Mouse (Mus musculus) gastrocnemius, postnatal 14 days (tissue): Measurements from ENCODE around the gene Prkaca. TPM values are rescaled to one million over a fixed set of nuclear protein-coding genes. Genes with fewer than 3 reads are reported as not detected.
A peak's percentile ranks its signal among the peaks of the same experiment; 100 is the strongest.

ENCODE experiments used
- DNase-seq: peaks from one replicate; pipeline ENCODE4 v3.0.0; 2021; ENCODE audit warnings: mixed read lengths
- intact Hi-C: fragments of 180-260 bp; cut with DNase I; formaldehyde crosslinking; loops from one replicate; pipeline ENCODE4 v1.15.1; 2025; ENCODE audit warnings: low total_unique reads
- long read RNA-seq, 2 experiments: library from polyadenylated mRNA; stranded (forward); transcript quantifications; one replicate each; pipeline ENCODE4 v2.0.0; 2021
- total RNA-seq, 2 experiments: library from RNA; stranded (reverse); gene quantifications; 2 replicates each; pipeline ENCODE4 v1.2.3; 2021

The Prkaca gene
- 100 to 1,000 TPM; 319 to 324 TPM for total RNA-seq
- long read RNA-seq, experiment 1, transcript Prkaca-201 (10 exons, 2,276 nt): major isoform, 654 of 702 reads
- long read RNA-seq, experiment 1, partial matches to known transcripts: 29 of 702 reads
- long read RNA-seq, experiment 1, other reads (novel, unspliced or antisense): 19 of 702 reads
- long read RNA-seq, experiment 2, transcript Prkaca-201 (10 exons, 2,276 nt): major isoform, 681 of 723 reads
- long read RNA-seq, experiment 2, partial matches to known transcripts: 25 of 723 reads
- long read RNA-seq, experiment 2, other reads (novel, unspliced or antisense): 17 of 723 reads

DNA sequence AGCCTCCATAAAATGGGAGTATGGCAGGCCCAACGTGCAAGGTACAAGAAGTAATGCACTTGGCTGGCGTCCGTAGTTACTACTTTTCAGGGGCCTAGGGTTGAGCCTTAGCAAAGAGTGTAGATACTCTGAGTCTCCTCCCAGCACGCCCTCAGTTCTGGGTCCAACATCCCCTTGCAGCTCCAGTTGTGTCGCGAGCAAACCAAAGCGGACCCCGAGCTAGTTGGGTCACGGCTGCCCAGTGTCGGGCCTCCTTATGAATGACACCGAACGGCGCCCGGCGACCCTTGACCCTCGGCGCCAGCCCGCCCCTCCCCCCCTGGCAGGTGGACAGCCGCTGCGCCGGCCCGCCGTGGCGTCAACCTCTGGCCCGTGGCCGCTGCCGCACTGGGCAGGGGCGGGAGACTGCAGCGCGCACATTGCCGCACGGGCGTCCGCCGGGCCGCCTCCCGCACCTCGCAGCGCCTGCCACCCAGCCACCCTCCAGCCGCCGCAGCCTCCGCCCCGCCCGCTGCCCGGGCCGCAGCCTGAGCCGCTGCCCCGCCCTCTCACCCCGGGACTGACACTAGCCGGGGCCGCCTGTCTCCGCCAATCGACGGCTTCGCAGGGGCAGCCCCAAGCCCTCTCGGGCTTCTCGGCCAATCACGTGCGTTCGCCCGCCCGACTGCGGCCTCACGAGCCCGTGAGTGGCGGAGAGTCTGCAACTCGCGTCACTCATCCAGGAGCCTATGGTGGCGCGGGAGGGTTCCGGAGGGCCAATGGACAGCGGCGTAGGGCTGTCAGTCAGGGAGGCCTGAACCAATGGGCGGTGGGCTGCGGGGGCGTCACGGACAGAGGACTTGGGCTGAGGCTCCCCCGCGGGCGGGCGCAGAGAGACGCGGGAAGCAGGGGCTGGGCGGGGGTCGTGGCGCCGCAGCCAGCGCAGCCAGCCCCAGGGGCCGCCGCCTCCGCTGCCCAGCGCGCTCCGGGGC is at the start of gene Prkaca:
Gene Prkaca (plus strand): TSS at position 844 of the 971 bp plus-strand sequence.
- intact Hi-C loops: no loop called here
- peak; percentile 99 for DNase-seq

DNA sequence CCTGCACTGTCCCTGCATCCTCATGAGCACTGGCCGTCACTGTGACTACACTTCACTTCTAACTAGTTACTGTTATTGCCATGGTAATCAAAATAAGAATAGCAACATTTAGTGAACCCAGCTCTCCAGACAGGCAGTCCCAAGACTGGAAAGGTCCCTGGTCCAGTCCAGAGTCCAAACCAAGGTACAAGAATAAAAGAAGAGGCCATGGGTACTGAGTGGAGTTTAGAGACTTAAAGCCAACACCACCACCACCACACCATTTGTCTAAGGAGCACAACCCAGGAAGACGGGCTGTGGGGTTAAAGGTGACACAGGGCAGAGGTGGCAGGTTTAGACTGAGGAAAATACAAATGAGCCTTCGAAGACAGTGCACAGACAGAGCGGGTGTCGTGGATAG is 48.2 kb upstream of the Prkaca start:
- peak; percentile 1 for DNase-seq
- intact Hi-C loops: no loop called here

- intact Hi-C loops: no loop called here
- DNase-seq: peak; percentile 7
Observed at GRCm38 (mm10) chr8:83926266-83926665, 46.5 kb upstream of the Prkaca start.

- no peak for DNase-seq
- intact Hi-C loops: no loop called here
Observed at GRCm38 (mm10) chr8:83934222-83934621, 38.6 kb upstream of the Prkaca start.

DNA sequence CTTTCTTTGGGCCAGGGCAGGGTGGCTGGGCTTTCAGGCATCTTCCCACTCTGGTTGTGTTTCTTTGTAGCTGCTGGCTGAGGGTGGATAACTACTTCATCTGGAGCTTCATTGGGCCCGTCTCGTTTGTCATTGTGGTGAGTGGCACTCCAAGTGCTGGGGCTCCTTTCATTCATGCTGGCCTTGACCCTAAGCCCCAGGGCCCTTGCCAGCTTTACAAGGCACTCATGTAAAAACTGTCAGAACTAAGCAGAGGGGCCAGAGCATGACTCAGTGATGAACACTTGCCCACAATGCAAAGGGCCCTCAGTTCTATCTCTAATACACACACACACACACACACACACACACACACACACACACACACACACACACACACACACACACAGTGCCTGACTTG is 37.8 kb upstream of the Prkaca start:
- no peak for DNase-seq

GRCm38 (mm10) chr8:83935435-83935834 is 37.4 kb upstream of the Prkaca start:
- intact Hi-C loops: no loop called here
- no peak for DNase-seq

More for the DNA sequence above, 37.8 kb upstream of the Prkaca start:
- intact Hi-C loops: no loop called here

DNA sequence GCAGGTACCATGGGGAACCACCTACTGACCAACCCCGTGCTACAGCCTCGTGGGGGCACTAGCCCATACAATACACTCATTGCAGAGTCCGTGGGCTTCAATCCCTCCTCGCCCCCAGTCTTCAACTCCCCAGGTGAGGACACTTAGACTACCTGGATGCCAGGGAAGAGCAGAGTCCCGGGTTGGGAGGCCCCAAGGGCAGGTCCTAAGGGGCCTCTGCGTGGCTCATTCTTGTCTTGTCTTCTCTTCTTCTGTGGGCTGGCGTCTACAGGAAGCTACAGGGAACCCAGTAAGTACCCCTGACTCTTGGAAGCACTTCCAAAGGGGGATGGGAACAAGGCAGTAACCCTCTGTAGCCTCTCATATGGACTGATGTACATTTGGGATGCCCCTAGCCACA is 35.1 kb upstream of the Prkaca start:
- intact Hi-C loops: no loop called here
- no peak for DNase-seq

GRCm38 (mm10) chr8:83938330-83938729 is 34.5 kb upstream of the Prkaca start:
- no peak for DNase-seq
- intact Hi-C loops: no loop called here

DNA sequence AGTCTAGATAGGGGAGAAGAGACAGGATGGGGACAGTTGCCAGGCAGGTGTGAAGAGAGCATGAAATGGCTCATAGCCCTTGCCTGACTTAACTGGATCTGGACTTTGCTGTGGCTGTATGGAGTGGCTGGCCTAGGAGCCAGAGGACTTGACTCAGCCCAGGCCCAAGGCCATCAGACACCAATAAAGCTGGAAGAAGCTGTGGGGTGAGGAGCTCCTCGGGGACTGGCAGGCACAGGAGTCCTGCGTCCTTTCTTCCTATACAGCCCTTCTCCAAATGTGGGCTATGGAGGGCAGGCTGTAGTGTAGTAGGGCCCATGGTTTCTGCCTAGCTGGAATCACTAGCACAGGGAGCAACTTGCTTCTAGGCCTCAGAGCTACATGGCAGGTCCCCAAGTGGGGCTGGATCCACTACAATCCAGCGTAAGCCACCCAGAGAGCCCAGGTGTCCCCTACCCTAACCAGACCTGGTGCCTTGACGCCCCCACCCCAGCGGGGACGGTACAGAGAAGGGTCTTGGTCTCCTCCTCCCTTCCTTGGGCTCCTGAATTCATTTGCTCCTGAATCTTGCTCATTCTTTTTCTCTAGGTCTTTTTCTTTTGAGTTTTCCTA is 31.6 kb upstream of the Prkaca start:
- intact Hi-C loops: no loop called here
- no peak for DNase-seq

- intact Hi-C loops: no loop called here
- no peak for DNase-seq
Observed at GRCm38 (mm10) chr8:83942446-83942845, 30.3 kb upstream of the Prkaca start.

GRCm38 (mm10) chr8:83945540-83945939 is 27.3 kb upstream of the Prkaca start:
- intact Hi-C loops: no loop called here
- no peak for DNase-seq

- intact Hi-C loops: no loop called here
- no peak for DNase-seq
Observed at GRCm38 (mm10) chr8:83954749-83955105, 18.1 kb upstream of the Prkaca start.

- DNase-seq: peak; percentile 98
- intact Hi-C loops: no loop called here
Observed at GRCm38 (mm10) chr8:83955106-83955957, 17.5 kb upstream of the Prkaca start, which contains the start of the genes Gm10644 and Asf1b. TSS of gene Gm10644 (minus strand) at chr8:83955205. TSS of gene Asf1b (plus strand) at chr8:83955507.

DNA sequence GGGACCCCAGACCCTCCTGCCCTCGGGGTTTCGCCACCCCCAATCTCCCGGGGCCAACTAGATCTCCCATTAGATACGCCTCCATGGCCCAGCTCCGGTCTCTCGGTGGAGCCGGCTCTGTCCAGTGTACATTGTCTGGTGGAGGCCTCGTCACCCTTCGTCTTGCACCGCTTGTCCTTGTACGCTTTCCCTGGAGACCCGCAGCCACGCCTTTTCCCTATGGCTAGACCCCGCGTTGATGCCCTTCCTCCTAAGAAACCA is 16.9 kb upstream of the Prkaca start:
- no peak for DNase-seq
- intact Hi-C loops: no loop called here

DNA sequence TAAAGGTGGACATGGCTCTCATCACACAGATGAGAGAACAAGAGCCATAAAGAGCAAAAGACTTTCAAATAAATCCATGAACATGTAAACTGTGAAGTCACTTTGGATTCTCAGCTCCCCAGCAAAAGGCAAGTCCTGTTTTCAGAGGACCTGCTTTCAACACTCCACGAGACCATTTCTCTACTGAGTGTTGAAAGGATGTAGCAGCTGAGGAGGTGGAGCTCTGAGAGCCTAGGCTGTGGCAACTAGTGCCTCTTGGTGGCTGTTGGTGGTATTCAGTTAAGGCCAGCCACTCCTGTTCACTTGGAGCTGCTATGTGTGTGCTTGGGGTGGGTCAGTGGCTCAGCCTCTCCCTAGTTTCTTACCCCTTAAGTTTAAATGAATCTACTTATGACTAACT is 16.0 kb upstream of the Prkaca start:
- intact Hi-C loops: no loop called here
- no peak for DNase-seq

DNA sequence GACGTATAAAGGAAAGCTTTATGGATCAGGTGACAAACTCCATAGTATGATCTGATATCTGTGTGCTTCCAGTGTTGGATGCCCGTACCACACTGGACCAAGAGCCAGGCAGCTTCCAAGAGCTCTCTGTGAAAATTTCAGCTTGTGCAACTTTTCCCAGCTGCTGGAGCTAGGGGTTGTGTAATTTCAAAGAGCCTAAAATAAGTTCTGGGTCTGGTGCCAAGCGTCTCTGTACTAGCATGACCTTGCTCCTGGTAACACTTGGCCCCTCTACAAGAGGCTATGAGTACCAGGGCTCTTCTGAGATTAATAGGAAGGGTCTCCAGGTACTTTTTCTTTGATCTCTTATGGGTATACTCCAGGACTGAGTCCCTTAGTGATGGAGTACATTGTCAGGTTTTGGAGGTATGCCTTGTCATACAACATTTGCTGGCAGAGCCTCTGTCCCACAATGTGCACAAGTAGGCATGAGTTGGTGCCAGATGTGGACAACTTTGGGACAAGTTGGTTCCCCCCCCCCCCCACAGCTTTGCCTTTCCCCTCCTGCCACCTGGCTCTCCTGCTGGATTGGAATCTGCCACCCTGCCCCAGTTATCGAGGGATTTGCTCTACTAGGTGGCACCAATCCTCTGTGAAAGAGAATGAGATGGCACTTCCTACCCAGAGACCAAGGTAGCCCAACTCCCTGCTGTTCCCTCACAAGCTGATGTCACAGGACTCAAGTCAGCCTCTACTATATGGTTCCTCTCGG is 8.6 kb upstream of the Prkaca start:
- peak; percentile 52 for DNase-seq
- intact Hi-C loops: no loop called here

- DNase-seq: no peak
- intact Hi-C loops: no loop called here
Observed at GRCm38 (mm10) chr8:83967701-83968100, 5.1 kb upstream of the Prkaca start.

GRCm38 (mm10) chr8:83971121-83971520 is 1.7 kb upstream of the Prkaca start:
- DNase-seq: no peak
- intact Hi-C loops: no loop called here

GRCm38 (mm10) chr8:83971661-83972060 is 1.1 kb upstream of the Prkaca start:
- intact Hi-C loops: no loop called here
- DNase-seq: no peak
